Mouse (Mus musculus) embryonic facial prominence, embryonic 13.5 days (tissue): Measurements from ENCODE around the gene Nrp2. TPM values are rescaled to one million over a fixed set of nuclear protein-coding genes. Genes with fewer than 3 reads are reported as not detected.

Experiments used
- ATAC-seq: fragments of 200-750 bp; cut with Nextera tagmentation; 2 replicates; pipeline ENCODE4 v1.8.0; 2017; ENCODE audit warnings: low read depth; ENCODE audit not compliant: insufficient number of reproducible peaks, insufficient read depth, low FRiP score, low TSS enrichment
- H3K27ac ChIP-seq: fragments of 300-500 bp; sonication (generic); 2 replicates; pipeline ENCODE4 v1.5.1; 2015; ENCODE audit warnings: moderate library complexity, mild to moderate bottlenecking, inconsistent platforms
- H3K27me3 ChIP-seq: fragments of 300-500 bp; sonication (generic); 2 replicates; pipeline ENCODE4 v1.6.1; 2015; ENCODE audit warnings: mild to moderate bottlenecking, inconsistent platforms
- H3K36me3 ChIP-seq: fragments of 300-500 bp; sonication (generic); 2 replicates; pipeline ENCODE4 v1.6.1; 2015; ENCODE audit warnings: mild to moderate bottlenecking, inconsistent platforms
- H3K4me1 ChIP-seq: fragments of 300-500 bp; sonication (generic); 2 replicates; pipeline ENCODE4 v1.6.1; 2015; ENCODE audit warnings: inconsistent platforms
- H3K4me2 ChIP-seq: fragments of 300-500 bp; sonication (generic); 2 replicates; pipeline ENCODE4 v1.6.1; 2015; ENCODE audit warnings: moderate library complexity, mild to moderate bottlenecking, inconsistent platforms
- H3K4me3 ChIP-seq: fragments of 300-500 bp; sonication (generic); 2 replicates; pipeline ENCODE4 v1.5.1; 2015; ENCODE audit warnings: mild to moderate bottlenecking, inconsistent platforms
- H3K9ac ChIP-seq: fragments of 300-500 bp; sonication (generic); 2 replicates; pipeline ENCODE4 v1.6.1; 2015; ENCODE audit warnings: mild to moderate bottlenecking, inconsistent platforms
- H3K9me3 ChIP-seq: fragments of 300-500 bp; sonication (generic); 2 replicates; pipeline ENCODE4 v1.6.1; 2016; ENCODE audit warnings: inconsistent platforms
- WGBS: fragments of 180-500 bp; shearing (Covaris S2); methylation state at CpG from one replicate; pipeline ENCODE4 v1.1.7; 2015; ENCODE audit warnings: mixed read lengths; 5-methylcytosine and 5-hydroxymethylcytosine counted together
- polyA plus RNA-seq: library from polyadenylated mRNA; unstranded; fragments of >200 nt; fragmentation: Nextera tagmentation; extraction: Ambion mirVana; gene quantifications from 2 replicates; pipeline ENCODE4 v1.2.1, GENCODE M21; 2015

Nrp2 gene
- polyA plus RNA-seq, 1 experiment from 2014 or later: 48.3 TPM

DNA sequence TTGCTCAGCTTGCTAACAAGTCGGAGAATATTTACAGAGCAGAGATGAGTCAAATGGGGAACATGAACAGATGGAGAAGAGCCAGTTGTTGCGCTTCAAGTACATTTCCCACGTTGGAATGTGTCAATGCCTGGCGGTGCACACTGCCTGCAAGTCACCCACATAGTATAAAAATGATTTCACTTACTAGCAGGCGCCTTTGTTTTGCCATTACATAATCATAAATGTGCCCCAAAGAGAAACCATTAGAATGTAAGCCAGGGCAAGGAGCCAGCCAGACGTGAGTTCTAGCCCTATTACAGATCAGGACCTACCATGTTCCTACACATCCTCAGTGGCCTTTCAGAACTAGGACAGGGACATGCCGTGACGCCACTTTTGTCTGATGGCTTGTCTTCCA is 15.6 kb upstream of the Nrp2 start:
- H3K36me3 ChIP-seq: no peaks in the 10 kb centered on the region
- H3K9me3 ChIP-seq: no peaks in the 10 kb centered on the region
- ATAC-seq: no peak
- WGBS: 84% methylated on average over 8 of the region's 8 CpGs
- H3K4me1 ChIP-seq: peaks cover 5% of the 10 kb centered on the region; the same call in 1 of the 2 replicates
- no peak overlapping the region for H3K27ac ChIP-seq
- H3K27me3 ChIP-seq: no peaks in the 10 kb centered on the region
- no peak overlapping the region for H3K9ac ChIP-seq
- H3K4me2 ChIP-seq: no peak overlapping the region
- no peak overlapping the region for H3K4me3 ChIP-seq

GRCm38 (mm10) chr1:62691175-62691574 is 11.9 kb upstream of the Nrp2 start:
- ATAC-seq: no peak
- Histone ChIP-seq H3K9me3 (no peaks in the 10 kb centered on the region), H3K4me2 (no peak overlapping the region), H3K27ac (no peak overlapping the region), H3K9ac (no peak overlapping the region), H3K27me3 (no peaks in the 10 kb centered on the region), H3K4me3 (no peak overlapping the region), H3K36me3 (no peaks in the 10 kb centered on the region), H3K4me1 (peaks cover 9% of the 10 kb centered on the region)
- 74% methylated on average over 6 of the region's 6 CpGs for WGBS

GRCm38 (mm10) chr1:62696312-62696982 is 6.6 kb upstream of the Nrp2 start:
- peak overlapping the region; percentile 39 for H3K4me2 ChIP-seq
- no peak for ATAC-seq

GRCm38 (mm10) chr1:62696983-62697341 is 6.1 kb upstream of the Nrp2 start:
- H3K9me3 ChIP-seq: no peaks in the 10 kb centered on the region
- peaks cover 13% of the 10 kb centered on the region for H3K27me3 ChIP-seq
- no peak overlapping the region for H3K27ac ChIP-seq
- peak overlapping the region; percentile 39 for H3K4me2 ChIP-seq
- no peaks in the 10 kb centered on the region for H3K36me3 ChIP-seq
- no peak for ATAC-seq
- H3K9ac ChIP-seq: no peak overlapping the region
- H3K4me3 ChIP-seq: no peak overlapping the region
- H3K4me1 ChIP-seq: peaks cover 33% of the 10 kb centered on the region
- 12% methylated on average over 9 of the region's 9 CpGs for WGBS

More at GRCm38 (mm10) chr1:62696312-62696982, 6.6 kb upstream of the Nrp2 start:
- Histone ChIP-seq H3K4me3 (no peak overlapping the region), H3K9me3 (no peaks in the 10 kb centered on the region), H3K27ac (no peak overlapping the region), H3K36me3 (no peaks in the 10 kb centered on the region), H3K27me3 (peaks cover 10% of the 10 kb centered on the region), H3K9ac (no peak overlapping the region), H3K4me1 (peaks cover 30% of the 10 kb centered on the region)
- 38% methylated on average over 6 of the region's 6 CpGs for WGBS

- H3K4me2 ChIP-seq: peak overlapping the region; percentile 39; the same call in 1 of the 2 replicates
- H3K4me3 ChIP-seq: no peak overlapping the region
- no peak overlapping the region for H3K27ac ChIP-seq
- no peaks in the 10 kb centered on the region for H3K36me3 ChIP-seq
- H3K4me1 ChIP-seq: peaks cover 34% of the 10 kb centered on the region
- WGBS: 54% methylated on average over 3 of the region's 3 CpGs
- no peak overlapping the region for H3K9ac ChIP-seq
- peaks cover 13% of the 10 kb centered on the region for H3K27me3 ChIP-seq
- H3K9me3 ChIP-seq: no peaks in the 10 kb centered on the region
- no peak for ATAC-seq
Observed at GRCm38 (mm10) chr1:62697353-62697752, 5.7 kb upstream of the Nrp2 start.

DNA sequence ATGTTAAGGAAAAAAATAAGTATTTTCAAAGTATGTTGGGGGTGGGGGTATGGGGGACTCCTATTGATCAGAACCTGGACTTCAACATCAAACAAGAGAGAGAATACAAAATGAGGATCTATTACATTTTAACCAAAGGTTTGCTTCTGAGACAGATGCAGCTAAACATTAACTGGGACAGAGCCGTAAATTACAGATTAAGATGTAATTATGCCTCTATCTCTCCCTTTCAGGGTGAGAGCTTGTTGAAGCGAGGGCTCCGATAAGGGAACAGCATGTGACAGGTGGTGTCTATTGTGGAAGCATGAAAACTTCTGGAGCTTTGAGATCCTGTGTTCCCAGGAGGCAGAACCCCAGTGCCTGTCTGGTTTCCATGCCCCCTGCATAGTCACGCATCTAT is 3.3 kb upstream of the Nrp2 start:
- H3K36me3 ChIP-seq: no peaks in the 10 kb centered on the region
- ATAC-seq: no peak
- peaks cover 13% of the 10 kb centered on the region for H3K27me3 ChIP-seq
- WGBS: 71% methylated on average over 4 of the region's 4 CpGs
- H3K4me2 ChIP-seq: no peak overlapping the region
- no peak overlapping the region for H3K4me3 ChIP-seq
- H3K4me1 ChIP-seq: peaks cover 38% of the 10 kb centered on the region
- no peaks in the 10 kb centered on the region for H3K9me3 ChIP-seq
- no peak overlapping the region for H3K27ac ChIP-seq
- H3K9ac ChIP-seq: no peak overlapping the region

DNA sequence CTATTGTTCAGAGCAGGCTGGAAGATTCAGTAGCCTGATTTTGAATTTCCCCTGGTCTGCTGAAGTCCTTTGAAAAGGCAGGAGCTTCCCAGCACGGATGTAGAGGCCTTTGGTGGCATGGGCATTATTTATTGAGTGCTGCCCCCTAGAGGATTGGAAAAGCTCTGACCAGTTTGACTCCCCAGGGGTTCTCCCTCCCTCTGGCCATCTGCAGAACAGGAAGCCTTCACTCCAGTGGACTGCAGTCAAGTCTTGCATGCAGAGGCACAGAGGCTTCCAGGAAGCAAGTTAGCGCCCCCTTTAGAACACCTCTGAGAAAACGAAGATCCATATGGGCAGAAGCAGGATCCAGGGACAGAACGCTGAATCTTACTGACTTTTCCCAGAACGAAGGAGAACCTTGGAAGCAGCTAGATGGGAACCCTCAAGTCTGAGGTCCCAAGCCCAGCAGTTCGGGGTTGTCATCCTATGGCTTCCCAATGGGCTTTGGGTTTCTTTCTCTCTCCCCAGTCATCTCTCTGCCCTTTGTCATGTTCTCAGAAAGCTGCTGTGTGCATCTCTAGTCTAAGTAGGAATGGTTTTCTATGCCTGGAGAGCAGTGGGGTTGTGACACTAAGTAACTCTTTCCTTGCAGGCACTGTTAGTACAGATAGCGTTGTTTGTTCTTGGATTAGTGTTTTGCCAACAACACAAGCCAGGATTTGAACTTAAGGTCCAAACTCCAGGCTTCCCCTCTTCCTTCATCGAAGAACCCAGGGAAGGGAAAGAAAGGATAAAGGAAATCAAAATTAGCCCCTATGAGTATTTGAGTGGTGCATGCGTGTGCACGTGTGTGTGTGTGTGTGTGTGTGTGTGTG is 1.8 kb upstream of the Nrp2 start:
- Histone ChIP-seq H3K4me3 (no peak overlapping the region), H3K4me2 (peak overlapping the region; percentile 9; the same call in 1 of the 2 replicates), H3K9ac (no peak overlapping the region), H3K27me3 (peaks cover 22% of the 10 kb centered on the region), H3K4me1 (peaks cover 42% of the 10 kb centered on the region), H3K27ac (no peak overlapping the region), H3K9me3 (no peaks in the 10 kb centered on the region), H3K36me3 (no peaks in the 10 kb centered on the region)
- WGBS: 31% methylated on average over 10 of the region's 10 CpGs
- ATAC-seq: no peak

- peaks cover 22% of the 10 kb centered on the region for H3K27me3 ChIP-seq
- peak overlapping the region; percentile 88 for H3K27ac ChIP-seq
- H3K9me3 ChIP-seq: no peaks in the 10 kb centered on the region
- ATAC-seq: no peak
- H3K36me3 ChIP-seq: no peaks in the 10 kb centered on the region
- H3K4me2 ChIP-seq: peak overlapping the region; percentile 92
- peak overlapping the region; percentile 87 for H3K9ac ChIP-seq
- peaks cover 39% of the 10 kb centered on the region for H3K4me1 ChIP-seq
- 1% methylated on average over 22 of the region's 25 CpGs for whole genome bisulfite sequencing
- peak overlapping the region; percentile 74 for H3K4me3 ChIP-seq
Observed at GRCm38 (mm10) chr1:62702743-62703142, 342 bp upstream of the Nrp2 start.

- peak overlapping the region; percentile 92 for H3K4me2 ChIP-seq
- H3K27me3 ChIP-seq: peaks cover 22% of the 10 kb centered on the region
- H3K4me3 ChIP-seq: peak overlapping the region; percentile 74
- peak overlapping the region; percentile 87 for H3K9ac ChIP-seq
- H3K9me3 ChIP-seq: no peaks in the 10 kb centered on the region
- H3K27ac ChIP-seq: peak overlapping the region; percentile 88
- peaks cover 52% of the 10 kb centered on the region for H3K4me1 ChIP-seq
- H3K36me3 ChIP-seq: no peaks in the 10 kb centered on the region
- 1% methylated on average over 9 of the region's 9 CpGs for WGBS
- no peak for ATAC-seq
Observed at GRCm38 (mm10) chr1:62704117-62704888, 1.2 kb downstream of the Nrp2 start.

DNA sequence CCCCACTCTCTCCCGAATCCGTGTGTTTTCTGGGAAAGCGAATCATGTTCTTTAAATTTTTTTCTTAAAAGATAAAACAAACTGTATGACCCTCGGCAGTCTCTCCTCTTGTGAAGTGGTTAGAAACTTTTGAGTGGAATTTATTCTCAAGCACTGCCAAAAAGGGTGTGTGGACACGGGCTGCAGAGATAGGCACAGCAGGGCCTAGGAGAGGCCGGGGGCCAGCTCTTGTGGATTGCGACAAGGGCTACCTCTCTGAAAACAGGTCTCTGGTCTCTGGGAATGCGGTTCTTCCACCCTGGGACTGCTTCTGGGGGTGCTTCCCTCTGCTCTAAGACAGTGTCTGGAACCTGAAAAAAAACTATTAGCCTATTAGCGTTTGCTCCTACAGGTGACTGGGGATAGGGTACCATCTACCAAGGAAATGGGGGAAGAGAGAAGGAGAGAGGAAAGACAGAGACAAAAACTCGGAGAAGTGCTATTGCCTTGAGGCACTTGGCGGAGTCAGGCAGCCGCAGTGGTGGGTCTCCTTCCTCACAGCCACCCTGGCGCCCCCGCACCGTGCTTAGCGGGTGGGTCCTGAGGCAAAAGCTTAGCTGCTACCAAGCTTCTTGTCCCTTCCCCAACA is 1.9 kb downstream of the Nrp2 start:
- Histone ChIP-seq H3K27me3 (peaks cover 28% of the 10 kb centered on the region), H3K27ac (peak overlapping the region; percentile 83), H3K4me2 (peak overlapping the region; percentile 92), H3K36me3 (peaks cover under 1% of the 10 kb centered on the region; the same call in 1 of the 2 replicates), H3K4me1 (peaks cover 59% of the 10 kb centered on the region), H3K4me3 (peak overlapping the region; percentile 74), H3K9ac (peak overlapping the region; percentile 87), H3K9me3 (no peaks in the 10 kb centered on the region)
- no peak for ATAC-seq
- 3% methylated on average over 16 of the region's 16 CpGs for whole genome bisulfite sequencing

- WGBS: 2% methylated on average over 17 of the region's 18 CpGs
- Histone ChIP-seq H3K4me3 (peak overlapping the region; percentile 74), H3K4me2 (peak overlapping the region; percentile 92)
Observed at GRCm38 (mm10) chr1:62705517-62705981, 2.5 kb downstream of the Nrp2 start.

More at GRCm38 (mm10) chr1:62705517-62705981, 2.5 kb downstream of the Nrp2 start:
- Histone ChIP-seq H3K9ac (peak overlapping the region; percentile 87), H3K27ac (peak overlapping the region; percentile 83), H3K9me3 (no peaks in the 10 kb centered on the region), H3K36me3 (peaks cover 5% of the 10 kb centered on the region; the same call in 1 of the 2 replicates), H3K4me1 (peaks cover 64% of the 10 kb centered on the region), H3K27me3 (peaks cover 34% of the 10 kb centered on the region)
- no peak for ATAC-seq
